Mouse (Mus musculus) T-cell, adult 66 days (primary cell): ENCODE measurements around the gene Tnip1. TPM values are rescaled to one million over a fixed set of nuclear protein-coding genes. Genes with fewer than 3 reads are reported as not detected.

Experiments
- total RNA-seq, 2 experiments: library from RNA; stranded (reverse); gene quantifications; 3 replicates in 1 of 2; 4 replicates in 1 of 2; pipeline ENCODE4 v1.2.4; 2023

The Tnip1 gene
- 100 to 1,000 TPM; 169 to 173 TPM for total RNA-seq

DNA sequence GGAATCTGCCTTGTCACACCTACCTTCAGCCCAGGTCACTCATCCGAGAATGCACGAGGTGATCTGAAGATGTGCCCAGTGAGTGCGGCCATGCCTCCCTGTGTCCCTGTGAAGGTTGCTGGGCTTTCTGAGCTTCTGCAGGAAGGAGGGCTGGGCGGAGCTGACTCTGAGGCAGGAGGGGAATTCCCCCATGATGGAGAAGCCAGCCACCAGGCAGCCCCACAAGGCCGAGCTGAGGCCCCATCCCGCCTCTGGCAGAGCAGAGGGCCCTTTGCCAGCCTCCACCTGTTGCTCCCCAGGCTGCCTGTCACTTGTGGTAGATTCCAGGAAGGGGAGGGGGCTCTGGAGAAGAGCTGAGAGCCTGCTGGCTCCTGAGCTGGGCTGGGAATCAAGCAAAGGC lies at the start of gene Tnip1:
Gene Tnip1 (minus strand): TSS at position 108 of the 400 bp plus-strand sequence.

GRCm38 (mm10) chr11:54902333-54903323 lies 60.1 kb downstream of the Tnip1 start, which contains the start of gene Gpx3:
Gpx3 (plus strand) TSS chr11:54902453.

DNA sequence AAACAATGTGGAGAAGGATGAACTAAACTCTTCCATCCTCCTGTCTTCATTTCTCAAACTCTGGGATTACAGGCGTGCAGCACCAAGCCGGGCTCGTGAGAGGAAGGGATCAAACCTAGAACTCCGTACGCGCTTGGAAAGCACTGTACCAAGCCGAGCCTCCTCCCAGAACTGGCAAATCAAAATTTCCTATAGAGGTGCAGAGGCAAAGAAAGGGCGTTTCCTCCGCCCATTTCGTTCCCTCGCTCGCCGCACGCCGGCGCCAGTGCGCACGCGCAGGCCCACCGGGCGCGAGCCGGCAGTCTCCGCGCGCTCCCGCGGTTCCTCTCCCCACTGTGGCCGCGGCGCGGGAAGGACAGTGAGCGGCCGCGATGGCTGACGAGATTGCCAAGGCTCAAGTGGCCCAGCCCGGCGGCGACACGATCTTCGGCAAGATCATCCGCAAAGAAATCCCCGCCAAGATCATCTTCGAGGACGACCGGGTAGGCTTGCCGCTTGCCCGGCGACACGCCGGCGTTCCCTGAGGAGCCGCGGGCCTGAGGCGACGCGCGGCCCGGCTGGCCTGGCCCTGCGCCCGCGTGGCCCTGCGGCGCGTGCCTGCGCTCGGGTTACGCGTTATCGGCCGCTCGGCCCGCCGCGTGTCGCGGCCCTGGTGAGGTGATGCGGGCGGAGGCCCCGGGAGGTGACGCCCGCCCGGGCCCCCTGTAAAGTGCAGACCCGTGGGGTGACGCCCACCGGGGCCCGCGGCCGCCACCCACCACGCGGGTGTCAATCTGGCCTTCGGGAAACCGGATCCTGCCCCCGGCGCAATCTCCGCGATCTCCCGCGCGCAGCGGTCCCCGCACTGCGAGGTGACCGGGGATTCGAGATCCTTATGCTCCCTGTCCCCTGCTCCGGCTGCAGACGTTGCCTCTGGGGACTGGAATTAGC lies 96.3 kb downstream of the Tnip1 start, which contains the start of gene Hint1:
Gene Hint1 (plus strand): TSS at position 265 of the 930 bp plus-strand sequence.

Other genes with a start within 250 kb of the Tnip1 start
- 100 to 1,000 TPM; 149 to 156 TPM for gene Cdc42se2, start 175.2 kb downstream of the Tnip1 start, total RNA-seq
- 10 to 100 TPM in 1 of 2 experiments, 1 to 10 TPM in 1; 8.2 to 13.1 TPM for gene Lyrm7, start 102.0 kb downstream of the Tnip1 start, total RNA-seq
- 100 to 1,000 TPM; 115 to 148 TPM for gene Hint1, start 96.5 kb downstream of the Tnip1 start, total RNA-seq
- gene Gpx3, start 60.5 kb downstream of the Tnip1 start, total RNA-seq = not detected
- 100 to 1,000 TPM; 448 to 457 TPM for gene Anxa6, start 70.5 kb upstream of the Tnip1 start, total RNA-seq
- 10 to 100 TPM; 38.7 to 41.7 TPM for gene Ccdc69, start 115.2 kb upstream of the Tnip1 start, total RNA-seq
- gene Gm2a, start 135.2 kb upstream of the Tnip1 start, total RNA-seq = 10 to 100 TPM; 65.3 to 72.2 TPM
- gene Slc36a3, start 188.8 kb upstream of the Tnip1 start, total RNA-seq = not detected
- gene Slc36a2, start 222.2 kb upstream of the Tnip1 start, total RNA-seq = not detected
- gene Slc36a1, start 241.4 kb upstream of the Tnip1 start, total RNA-seq = 10 to 100 TPM; 28.0 to 29.5 TPM